Mouse (Mus musculus): Measurements from ENCODE around the gene Sdad1. TPM values are rescaled to one million over a fixed set of nuclear protein-coding genes. Genes with fewer than 3 reads are reported as not detected.

Sdad1 gene
- 56.1 TPM for polyA plus RNA-seq (2017; shearing (Covaris generic))

DNA sequence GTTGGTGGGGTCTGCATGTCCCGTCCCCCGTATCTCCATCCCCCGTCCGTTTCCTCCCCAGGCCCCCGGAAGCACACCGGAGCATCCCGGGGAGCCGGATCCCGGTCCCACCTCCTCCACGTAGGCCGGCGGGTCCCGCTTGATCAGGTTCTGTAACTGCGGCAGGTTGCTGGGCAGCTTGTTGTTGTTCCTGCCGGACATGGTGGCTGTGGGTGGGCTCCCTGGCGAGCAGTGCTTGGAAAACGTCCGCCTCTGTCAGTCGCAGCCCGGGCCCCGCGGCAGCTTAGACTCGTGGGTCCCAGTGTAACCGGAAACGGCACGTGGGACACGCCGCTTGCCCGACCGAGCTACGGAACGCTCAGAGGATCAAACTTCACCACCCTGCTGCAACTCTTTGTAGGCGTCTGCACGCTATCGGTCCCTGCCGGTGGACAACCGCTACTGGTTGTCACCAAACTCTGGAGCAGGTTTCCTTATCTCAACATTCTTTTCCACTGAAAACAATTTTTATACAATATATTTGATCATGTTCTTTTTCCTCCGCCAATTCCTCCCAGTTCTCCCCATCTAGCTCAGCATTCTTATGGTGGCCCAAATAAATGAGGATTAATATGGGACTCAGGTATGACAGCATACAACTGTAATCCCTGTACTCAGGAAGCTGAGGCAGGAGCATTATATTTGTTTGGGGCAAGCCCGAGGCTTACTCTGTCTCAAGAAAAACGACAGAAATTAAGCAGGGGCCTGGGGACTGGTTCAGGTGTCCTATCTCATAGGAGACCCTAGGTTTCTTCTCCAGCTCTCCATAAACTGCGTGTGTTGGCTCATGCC, at the start of gene Sdad1:
TSS of gene Sdad1 (minus strand) at position 799 of the 831 bp plus-strand sequence.

DNA sequence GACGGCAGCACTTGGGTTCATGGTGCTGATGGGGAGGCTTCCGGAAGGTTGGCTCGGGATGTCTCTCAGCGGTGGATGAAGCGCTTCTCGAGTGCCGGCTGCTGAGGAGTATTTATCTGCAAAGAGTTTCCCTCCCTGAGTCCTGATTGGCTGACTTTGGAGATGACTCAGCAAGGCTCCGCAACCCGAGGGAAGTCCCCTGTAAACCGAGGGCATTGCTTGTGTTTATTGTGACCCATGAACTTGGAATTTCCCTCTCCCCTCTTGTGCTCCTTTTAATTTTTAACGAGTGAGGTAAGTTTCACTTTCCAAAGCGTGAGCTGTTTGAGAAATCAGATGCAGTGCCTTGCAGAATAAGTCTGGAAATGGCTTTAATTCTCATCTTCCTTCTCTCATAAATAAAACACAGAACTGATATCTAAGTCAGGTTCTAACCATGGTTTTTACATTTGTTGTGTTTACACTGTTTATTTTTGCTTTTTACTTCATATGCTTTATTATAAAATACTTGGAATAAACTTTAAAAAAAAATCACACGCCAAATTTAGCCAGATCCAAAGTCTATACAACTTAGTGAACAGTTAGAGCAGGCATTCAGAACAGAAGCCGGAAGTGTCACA, 38.6 kb upstream of the Sdad1 start, which contains the start of gene Cxcl10:
TSS of gene Cxcl10 (minus strand) at position 96 of the 620 bp plus-strand sequence.

GRCm38 (mm10) chr5:92331635-92332338, 21.5 kb upstream of the Sdad1 start, which contains the start of gene Art3:
Art3 (plus strand) TSS chr5:92331827.

GRCm38 (mm10) chr5:92327929-92328328, 17.6 kb upstream of the Sdad1 start, which contains the start of gene Cxcl9:
Cxcl9 (minus strand) TSS chr5:92328079.

DNA sequence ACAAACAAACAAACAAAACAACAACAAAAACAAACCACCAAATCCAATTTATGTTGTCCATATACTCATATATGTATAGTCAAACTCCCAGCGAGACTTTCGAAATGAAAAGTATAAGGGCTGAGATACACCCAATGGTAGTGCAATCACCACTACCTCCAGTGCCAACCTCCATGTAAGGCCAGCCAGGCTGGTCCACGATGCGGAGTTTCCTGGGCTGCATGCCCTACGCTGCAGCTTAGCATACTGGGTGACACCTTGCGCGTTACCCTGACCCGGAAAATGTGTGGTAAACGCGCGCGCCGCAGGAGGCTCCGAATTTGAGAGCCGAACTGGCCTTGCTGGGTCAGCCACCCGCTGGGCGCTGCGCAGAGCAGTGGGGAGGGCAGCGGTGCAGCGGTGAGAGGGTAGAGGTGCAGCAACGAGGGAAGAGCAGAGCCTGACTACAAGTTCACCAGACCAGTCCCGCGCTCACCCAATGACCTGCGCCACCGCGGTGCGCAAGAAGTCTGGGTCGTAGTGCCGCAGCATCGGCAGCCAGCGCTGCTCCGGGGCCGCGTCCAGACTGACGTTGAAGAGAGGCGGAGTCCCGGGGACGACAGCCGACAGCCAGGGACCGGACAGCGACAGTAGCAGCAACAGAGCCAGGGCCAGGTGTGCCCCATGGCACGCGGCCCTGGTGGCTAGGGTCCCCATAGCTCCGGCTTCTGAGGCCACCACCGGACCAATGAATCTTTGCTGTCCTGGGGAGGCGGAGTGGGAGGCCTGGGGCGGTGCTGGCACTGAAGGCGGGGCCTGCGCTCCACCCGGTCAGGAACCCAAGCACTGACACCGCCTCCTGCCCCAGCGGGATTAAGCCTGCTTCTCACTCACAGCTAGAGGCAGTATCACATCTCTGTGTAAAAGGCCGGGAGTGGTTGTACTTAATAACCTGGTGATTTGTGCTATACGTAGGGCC, 32.6 kb downstream of the Sdad1 start, which contains the start of gene Naaa:
TSS of gene Naaa (minus strand) at position 734 of the 958 bp plus-strand sequence.

DNA sequence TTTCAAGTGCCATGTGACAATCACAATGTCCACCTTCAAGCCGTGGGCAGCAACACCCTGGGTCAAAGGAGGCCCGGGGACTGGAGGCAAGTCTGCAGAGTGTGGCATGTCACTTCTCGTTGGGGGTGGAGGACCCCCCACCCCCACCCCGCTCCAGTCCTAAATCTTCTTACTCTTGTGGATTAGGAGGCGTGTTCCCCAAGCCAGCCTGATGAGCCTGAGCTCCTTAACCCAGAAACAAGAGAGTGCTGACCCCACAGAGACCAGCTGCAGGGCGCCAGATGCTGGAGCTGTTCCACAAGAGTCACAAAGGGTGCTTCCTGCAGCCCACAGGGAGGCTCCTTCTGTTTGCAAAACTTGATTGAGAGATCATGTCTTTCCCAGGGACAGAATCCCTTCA, 54.1 kb downstream of the Sdad1 start, which contains the start of gene Ppef2:
TSS of gene Ppef2 (minus strand) at position 61 of the 400 bp plus-strand sequence.

Other genes starting within 250 kb of the Sdad1 start
- 239 TPM for gene G3bp2, start 226.8 kb downstream of the Sdad1 start, polyA plus RNA-seq (2017; shearing (Covaris generic))
- gene Uso1, start 172.5 kb downstream of the Sdad1 start, polyA plus RNA-seq (2017; shearing (Covaris generic)) = 68.7 TPM
- not detected for gene U90926, start 95.1 kb downstream of the Sdad1 start, polyA plus RNA-seq (2017; shearing (Covaris generic))
- 0.27 TPM for gene Ppef2, start 54.2 kb downstream of the Sdad1 start, polyA plus RNA-seq (2017; shearing (Covaris generic))
- gene Naaa, start 32.3 kb downstream of the Sdad1 start, polyA plus RNA-seq (2017; shearing (Covaris generic)) = 15.3 TPM
- gene Cxcl9, start 17.6 kb upstream of the Sdad1 start, polyA plus RNA-seq (2017; shearing (Covaris generic)) = 0.27 TPM
- gene Art3, start 21.3 kb upstream of the Sdad1 start, polyA plus RNA-seq (2017; shearing (Covaris generic)) = 8.5 TPM
- 27.8 TPM for gene Cxcl10, start 38.4 kb upstream of the Sdad1 start, polyA plus RNA-seq (2017; shearing (Covaris generic))
- gene Nup54, start 124.7 kb upstream of the Sdad1 start, polyA plus RNA-seq (2017; shearing (Covaris generic)) = 50.3 TPM
- 18.8 TPM for gene Scarb2, start 196.4 kb upstream of the Sdad1 start, polyA plus RNA-seq (2017; shearing (Covaris generic))
- not detected for gene Fam47e, start 244.6 kb upstream of the Sdad1 start, polyA plus RNA-seq (2017; shearing (Covaris generic))

All from inflammation-experienced regulatory T-cells, adult 16 weeks (primary cell).